Mouse (Mus musculus) G1E (cell line): ENCODE data around the gene Cfap45. TPM values are rescaled to one million over a fixed set of nuclear protein-coding genes. Genes with fewer than 3 reads are reported as not detected.

Experiments
- ATAC-seq: 2 replicates; pipeline ENCODE4 v1.8.0; 2016; ENCODE audit warnings: mild to moderate bottlenecking; ENCODE audit not compliant: insufficient number of reproducible peaks, poor library complexity, low FRiP score, severe bottlenecking; ENCODE audit errors: extremely low read depth
- DNase-seq: peaks from one replicate; pipeline ENCODE4 v3.0.0; 2012; ENCODE audit warnings: low spot score
- H3K27me3 ChIP-seq: 2 replicates; pipeline ENCODE4 v1.6.1; 2012; ENCODE audit warnings: mild to moderate bottlenecking, low read length, inconsistent platforms; ENCODE audit not compliant: insufficient read depth
- H3K36me3 ChIP-seq: replicated peaks from 2 replicates; pipeline ENCODE3; 2012; ENCODE audit warnings: mild to moderate bottlenecking, inconsistent platforms
- H3K4me1 ChIP-seq: 2 replicates; pipeline ENCODE4 v1.6.1; 2012; ENCODE audit warnings: low read depth, low read length, inconsistent platforms, mixed read lengths; ENCODE audit not compliant: insufficient read depth
- H3K4me3 ChIP-seq: 2 replicates; pipeline ENCODE4 v1.5.1; 2012; ENCODE audit warnings: low read depth, mild to moderate bottlenecking, inconsistent platforms, low read length, moderate library complexity, mixed read lengths
- H3K9me3 ChIP-seq: replicated peaks from 2 replicates; pipeline ENCODE4 v1.6.1; 2012; ENCODE audit warnings: inconsistent platforms
- CTCF ChIP-seq: IDR thresholded peaks from 2 replicates; pipeline ENCODE4 v1.5.1; 2012; ENCODE audit warnings: low read depth, low read length, inconsistent platforms, mixed read lengths
- GATA1 ChIP-seq: IDR thresholded peaks from 2 replicates; pipeline ENCODE4 v1.6.1; 2012; ENCODE audit warnings: borderline replicate concordance, low read length, inconsistent platforms, mixed read lengths
- GATA2 ChIP-seq: IDR thresholded peaks from 2 replicates; pipeline ENCODE4 v1.6.1; 2012; ENCODE audit warnings: low read depth, low read length, inconsistent platforms, borderline replicate concordance
- POLR2AphosphoS5 ChIP-seq: IDR thresholded peaks from 2 replicates; pipeline ENCODE4 v1.6.1; 2012; ENCODE audit warnings: low read depth, low read length, inconsistent platforms; ENCODE audit not compliant: insufficient replicate concordance
- TAL1 ChIP-seq: conservative IDR thresholded peaks from 2 replicates; pipeline ENCODE4 v1.6.1; 2012; ENCODE audit warnings: low read depth, low read length, inconsistent platforms, mixed read lengths
- polyA plus RNA-seq: library from polyadenylated mRNA; stranded (reverse); fragments of >175 nt; gene quantifications from 2 replicates; pipeline ENCODE4 v1.2.3, GENCODE M21; 2012
- total RNA-seq, 2 experiments: library from RNA; stranded (forward) in 1 of 2; stranded (reverse) in 1 of 2; fragments of 200-1000 nt in 1 of 2; fragments of >200 nt in 1 of 2; fragmentation: Nextera tagmentation in 1 of 2; gene quantifications; 2 replicates each; pipeline ENCODE4 v1.2.3; 2014 to 2017

Gene Cfap45
- total and polyA plus RNA-seq, 3 experiments: 0.33 to 4.6 TPM; not detected in 1

- no peak overlapping the region for H3K4me3 ChIP-seq
- no peaks in the 10 kb centered on the region for H3K9me3 ChIP-seq
- TF ChIP-seq POLR2AphosphoS5 (no peak), TAL1 (no peak), GATA2 (no peak), CTCF (no peak), GATA1 (no peak)
- ATAC-seq: no peak
- H3K4me1 ChIP-seq: peaks cover 70% of the 10 kb centered on the region
- peaks cover 56% of the 10 kb centered on the region for H3K36me3 ChIP-seq
- H3K27me3 ChIP-seq: no peaks in the 10 kb centered on the region
- DNase-seq: no peak
These were observed 11.4 kb upstream of the Cfap45 start for GRCm38 (mm10) chr1:172509235-172509634.

- H3K36me3 ChIP-seq: peaks cover 48% of the 10 kb centered on the region
These were observed 10.6 kb upstream of the Cfap45 start for GRCm38 (mm10) chr1:172509983-172510382.

DNA sequence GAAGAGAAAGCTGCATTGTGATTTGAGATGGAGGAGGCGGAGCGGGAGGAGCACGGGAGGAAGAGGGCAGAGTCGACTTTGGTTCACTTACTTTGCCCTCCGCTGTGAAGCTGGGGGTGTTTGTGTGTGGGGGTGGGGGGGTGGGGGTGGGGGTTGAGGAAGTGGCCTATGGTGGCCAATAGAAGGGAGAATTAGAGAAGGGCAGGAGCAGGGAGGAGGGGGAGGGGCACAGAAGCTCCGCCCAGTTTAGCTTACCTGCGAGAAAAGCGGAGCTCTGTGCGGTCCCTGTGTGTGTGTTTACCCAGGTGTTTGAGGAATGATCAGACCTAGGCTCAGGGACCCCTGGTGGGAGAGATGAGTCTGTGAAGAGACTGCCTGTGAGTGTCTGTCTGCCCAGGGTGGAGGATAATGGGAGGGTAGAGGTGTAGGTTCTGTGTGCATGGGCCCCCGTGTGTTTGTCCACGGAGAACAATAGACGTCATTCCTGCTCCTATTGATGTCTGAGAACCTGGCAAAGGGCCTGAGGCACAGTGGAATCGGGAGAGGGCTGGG lies 10.1 kb upstream of the Cfap45 start:
- no peak for DNase-seq
- ATAC-seq: no peak

More at GRCm38 (mm10) chr1:172509983-172510382, 10.6 kb upstream of the Cfap45 start:
- peaks cover 69% of the 10 kb centered on the region for H3K4me1 ChIP-seq
- H3K9me3 ChIP-seq: no peaks in the 10 kb centered on the region
- H3K27me3 ChIP-seq: no peaks in the 10 kb centered on the region
- no peak overlapping the region for H3K4me3 ChIP-seq
- TF ChIP-seq POLR2AphosphoS5 (no peak), TAL1 (no peak), GATA2 (no peak), CTCF (no peak), GATA1 (no peak)
- no peak for DNase-seq
- no peak for ATAC-seq

DNA sequence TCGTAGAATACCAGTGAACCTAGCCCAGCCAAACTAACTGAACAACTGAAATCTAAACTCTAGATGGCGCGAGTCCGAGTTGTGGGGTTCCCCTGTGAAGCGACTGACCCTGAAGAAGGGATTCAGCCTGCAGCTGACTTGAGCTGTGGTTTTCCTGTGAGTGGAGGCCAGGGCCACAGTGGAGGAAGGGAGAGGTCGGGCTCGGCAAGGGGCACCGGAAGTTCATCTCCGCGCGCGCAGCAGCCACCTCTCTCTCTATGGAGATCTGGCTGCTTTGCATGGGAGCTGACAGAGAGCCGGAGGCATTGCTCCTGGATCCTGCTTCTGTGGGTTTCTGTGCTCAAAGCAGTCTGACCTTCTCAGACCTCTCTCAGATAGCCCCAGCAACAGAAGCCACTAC lies 7.6 kb upstream of the Cfap45 start:
- TF ChIP-seq POLR2AphosphoS5 (no peak), GATA2 (no peak), CTCF (no peak), GATA1 (no peak), TAL1 (no peak)
- ATAC-seq (peak; percentile 40), DNase-seq (no peak)
- Histone ChIP-seq H3K27me3 (no peaks in the 10 kb centered on the region), H3K4me1 (peaks cover 52% of the 10 kb centered on the region), H3K9me3 (peaks cover 5% of the 10 kb centered on the region), H3K36me3 (peaks cover 18% of the 10 kb centered on the region), H3K4me3 (no peak overlapping the region; the same call in 1 of the 2 replicates)

More for the DNA sequence above, 10.1 kb upstream of the Cfap45 start:
- Histone ChIP-seq H3K36me3 (peaks cover 43% of the 10 kb centered on the region), H3K4me3 (no peak overlapping the region), H3K9me3 (no peaks in the 10 kb centered on the region), H3K27me3 (no peaks in the 10 kb centered on the region), H3K4me1 (peaks cover 69% of the 10 kb centered on the region)
- TF ChIP-seq TAL1 (no peak), GATA1 (no peak), CTCF (no peak), POLR2AphosphoS5 (no peak; the same call in 1 of the 2 replicates), GATA2 (no peak)

DNA sequence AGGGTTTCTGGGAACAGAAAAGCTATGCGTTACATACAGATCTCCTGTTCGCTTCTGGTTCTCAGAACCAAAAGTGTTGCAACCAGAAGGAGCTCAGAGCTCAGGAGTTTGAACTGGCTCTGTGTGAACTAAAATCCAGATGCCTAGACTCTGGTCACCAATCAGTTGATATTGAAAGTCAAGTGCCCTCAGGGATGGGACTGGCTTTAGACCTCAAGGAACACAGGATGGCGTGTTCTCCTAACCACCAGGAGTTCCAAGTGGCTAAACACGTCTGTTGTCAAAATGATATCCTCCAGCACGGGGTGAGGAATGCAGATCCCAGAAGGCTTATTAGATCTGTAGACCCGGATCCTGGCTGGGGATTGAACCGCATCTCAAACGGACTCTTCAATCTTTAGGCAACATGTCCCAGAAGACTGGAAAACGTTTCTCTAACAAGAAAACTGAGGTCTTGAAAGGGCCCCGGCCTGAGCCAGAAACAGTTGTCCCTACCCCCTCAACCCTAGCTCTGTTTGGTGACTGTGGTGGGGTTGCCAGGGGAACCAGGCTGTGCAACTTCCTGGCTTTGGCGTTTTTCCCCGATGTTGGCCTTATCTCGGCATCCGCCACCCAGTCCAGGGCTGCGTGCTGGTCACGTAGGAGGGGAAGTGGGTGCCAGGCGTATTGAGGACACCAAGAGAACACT lies 6.9 kb upstream of the Cfap45 start:
- peak; percentile 77 for ATAC-seq
- H3K4me1 ChIP-seq: peaks cover 49% of the 10 kb centered on the region
- H3K9me3 ChIP-seq: peaks cover 5% of the 10 kb centered on the region
- peaks cover 11% of the 10 kb centered on the region for H3K36me3 ChIP-seq
- DNase-seq: peak; percentile 76
- H3K27me3 ChIP-seq: no peaks in the 10 kb centered on the region
- peak overlapping the region; percentile 58; the same call in 1 of the 2 replicates for H3K4me3 ChIP-seq
- TF ChIP-seq GATA1: no peak
- no peak for TF ChIP-seq POLR2AphosphoS5
- TF ChIP-seq TAL1: no peak
- TF ChIP-seq GATA2: no peak
- no peak for TF ChIP-seq CTCF

- peaks cover 47% of the 10 kb centered on the region for H3K4me1 ChIP-seq
- peak overlapping the region; percentile 58; the same call in 1 of the 2 replicates for H3K4me3 ChIP-seq
- peaks cover 8% of the 10 kb centered on the region for H3K36me3 ChIP-seq
- peaks cover 5% of the 10 kb centered on the region for H3K9me3 ChIP-seq
- no peak for DNase-seq
- H3K27me3 ChIP-seq: no peaks in the 10 kb centered on the region
- TF ChIP-seq CTCF: no peak
- no peak for TF ChIP-seq POLR2AphosphoS5
- no peak for TF ChIP-seq GATA1
- no peak for ATAC-seq
These were observed 6.4 kb upstream of the Cfap45 start for GRCm38 (mm10) chr1:172514213-172514529.
